In genomic region chr10:44447001-44447400, GRCm38 (mm10) we compare ENCODE assay signal across 18 mouse cellular contexts.
DNase-seq lines count a peak whose midpoint lies in the region; ATAC-seq and TF ChIP-seq lines count a peak whose summit lies in the region.
"Had no signal": no experiment of that assay in that cellular context is flagged by ENCODE, and none has a peak within 500 bp of the region (broad histone marks: within the 10 kb centered on the region; RNA-seq: fewer than 3 reads in every experiment).

No protein-coding gene starts in this region.

- no peak for DNase-seq in spleen, adult 2 months (ENCODE audit: low read depth in 1 of 2, low spot score in 2 of 2)
- no peak for DNase-seq in spleen, postnatal 14 days (ENCODE audit: low spot score in 2 of 2)
- DNase-seq in cerebellum, adult 11 months = no peak
- DNase-seq: adrenal gland, postnatal 10 days; cerebellum, adult 11-12 months; cerebellum, adult 9-10 months; cerebellum, postnatal 25 days; gastrocnemius, postnatal 10 days; heart, adult 18-20 months; heart, postnatal 14 days had no signal

- ATAC-seq in intestine, embryonic 16.5 days = peak; percentile 22; the same call in 1 of the 2 replicates
- ATAC-seq in stomach, embryonic 16.5 days (ENCODE audit: insufficient read depth, low FRiP score) = no peak
- no peak for ATAC-seq in forebrain, embryonic 12.5 days (ENCODE audit: low FRiP score)
- ATAC-seq: forebrain, embryonic 16.5 days had no signal

- peak overlapping the region; percentile 43; the same call in 1 of the 2 replicates for H3K4me2 ChIP-seq in intestine, embryonic 16.5 days (ENCODE audit: low read depth, low read length)
- H3K4me2 ChIP-seq in stomach, embryonic 16.5 days (ENCODE audit: low read depth, low read length) = 0 out of 2 replicates have a peak overlapping the region, but pooled peaks have one; percentile 2
- H3K4me2 ChIP-seq in forebrain, embryonic 12.5 days = no peak overlapping the region
- H3K4me2 ChIP-seq: embryonic facial prominence, embryonic 12.5 days; heart, embryonic 15.5 days; hindbrain, embryonic 14.5 days had no signal

- peaks cover 15% of the 10 kb centered on the region for H3K4me1 ChIP-seq in spleen, adult 2 months (ENCODE audit: control insufficient read depth, insufficient read depth, insufficient read length)
- H3K4me1 ChIP-seq in intestine, embryonic 16.5 days (ENCODE audit: control insufficient read depth, insufficient read depth, low read length) = peaks cover 19% of the 10 kb centered on the region
- H3K4me1 ChIP-seq in stomach, embryonic 16.5 days (ENCODE audit: control insufficient read depth, insufficient read depth, low read length) = peaks cover 7% of the 10 kb centered on the region; the same call in 1 of the 2 replicates
- H3K4me1 ChIP-seq in forebrain, embryonic 12.5 days = peaks cover 17% of the 10 kb centered on the region

- H3K27ac ChIP-seq in spleen, adult 2 months (ENCODE audit: insufficient read depth, low read length) = peak overlapping the region; percentile 70
- H3K27ac ChIP-seq in intestine, embryonic 16.5 days (ENCODE audit: low read length) = peak overlapping the region; percentile 82
- peak overlapping the region; percentile 90 for H3K27ac ChIP-seq in stomach, embryonic 16.5 days (ENCODE audit: low read length)
- no peak overlapping the region for H3K27ac ChIP-seq in forebrain, embryonic 12.5 days
- H3K27ac ChIP-seq: embryonic facial prominence, embryonic 12.5 days; heart, embryonic 10.5 days; heart, embryonic 15.5 days; hindbrain, embryonic 14.5 days had no signal

- no peak for TF ChIP-seq POLR2A in spleen, adult 2 months (IDR thresholded peaks at IDR 0.05; ENCODE audit: low read depth, low read length)

- H3K9ac ChIP-seq in intestine, embryonic 16.5 days (ENCODE audit: low read depth, low read length) = no peak overlapping the region
- H3K9ac ChIP-seq in stomach, embryonic 16.5 days (ENCODE audit: low read length) = no peak overlapping the region
- H3K9ac ChIP-seq in forebrain, embryonic 12.5 days = no peak overlapping the region
- H3K9ac ChIP-seq: embryonic facial prominence, embryonic 12.5 days; heart, embryonic 15.5 days; hindbrain, embryonic 14.5 days had no signal

- WGBS in spleen, adult 2 months = 96% methylated on average over 10 of the region's 10 CpGs
- 69% methylated on average over 10 of the region's 10 CpGs for WGBS in intestine, embryonic 16.5 days
- 85% methylated on average over 10 of the region's 10 CpGs for WGBS in stomach, embryonic 16.5 days
- WGBS in forebrain, embryonic 12.5 days = 88% methylated on average over 10 of the region's 10 CpGs

- no peaks in the 10 kb centered on the region for H3K9me3 ChIP-seq in intestine, embryonic 16.5 days (ENCODE audit: control insufficient read depth, low read length)
- H3K9me3 ChIP-seq in stomach, embryonic 16.5 days (replicated peaks; ENCODE audit: control insufficient read depth, low read length) = no peaks in the 10 kb centered on the region
- H3K9me3 ChIP-seq in forebrain, embryonic 12.5 days = no peaks in the 10 kb centered on the region
- H3K9me3 ChIP-seq: embryonic facial prominence, embryonic 12.5 days; heart, embryonic 10.5 days; heart, embryonic 15.5 days had no signal

- no peak overlapping the region for H3K4me3 ChIP-seq in spleen, adult 2 months (ENCODE audit: extremely low read depth, insufficient read depth, insufficient read length)
- no peak overlapping the region for H3K4me3 ChIP-seq in intestine, embryonic 16.5 days (ENCODE audit: low read length)
- no peak overlapping the region for H3K4me3 ChIP-seq in stomach, embryonic 16.5 days (replicated peaks; ENCODE audit: low read length)
- no peak overlapping the region for H3K4me3 ChIP-seq in forebrain, embryonic 12.5 days (replicated peaks)
- H3K4me3 ChIP-seq: embryonic facial prominence, embryonic 12.5 days; heart, embryonic 10.5 days; heart, embryonic 15.5 days had no signal

- no peak for TF ChIP-seq CTCF in spleen, adult 2 months (IDR thresholded peaks at IDR 0.05; ENCODE audit: extremely low read depth, insufficient read depth, insufficient read length, insufficient replicate concordance)

- no peaks in the 10 kb centered on the region for H3K36me3 ChIP-seq in spleen, adult 2 months (ENCODE audit: control insufficient read depth, insufficient read depth, low read length)
- H3K36me3 ChIP-seq in intestine, embryonic 16.5 days (ENCODE audit: control insufficient read depth, insufficient read depth, low read length) = peaks cover 3% of the 10 kb centered on the region; the same call in 1 of the 2 replicates
- H3K36me3 ChIP-seq in stomach, embryonic 16.5 days (ENCODE audit: control insufficient read depth, insufficient read depth, low read length) = no peaks in the 10 kb centered on the region
- no peaks in the 10 kb centered on the region for H3K36me3 ChIP-seq in forebrain, embryonic 12.5 days (replicated peaks)
- H3K36me3 ChIP-seq: embryonic facial prominence, embryonic 12.5 days; heart, embryonic 10.5 days; heart, embryonic 15.5 days had no signal

- H3K27me3 ChIP-seq in spleen, adult 2 months (ENCODE audit: control insufficient read depth, insufficient read depth, low read length) = no peaks in the 10 kb centered on the region
- no peaks in the 10 kb centered on the region for H3K27me3 ChIP-seq in intestine, embryonic 16.5 days (replicated peaks; ENCODE audit: control insufficient read depth, insufficient read depth, low read length)
- H3K27me3 ChIP-seq in stomach, embryonic 16.5 days (ENCODE audit: control insufficient read depth, insufficient read depth, low read length) = no peaks in the 10 kb centered on the region
- H3K27me3 ChIP-seq in forebrain, embryonic 12.5 days = peaks cover 19% of the 10 kb centered on the region
- H3K27me3 ChIP-seq: heart, embryonic 15.5 days had no signal
